Mouse (Mus musculus) retina, embryonic 14.5 days (tissue): ENCODE data around the gene Zfp12.
A peak's percentile ranks its signal among the peaks of the same experiment; 100 is the strongest.

Experiments used
- DNase-seq: peaks from one replicate; pipeline ENCODE4 v3.0.0-alpha.2; 2015; ENCODE audit warnings: low spot score

Zfp12 gene

GRCm38 (mm10) chr5:143266794-143267193, 31.8 kb downstream of the Zfp12 start:
- no peak for DNase-seq

GRCm38 (mm10) chr5:143268985-143269362, 34.0 kb downstream of the Zfp12 start:
- DNase-seq = no peak

GRCm38 (mm10) chr5:143269363-143270150, 34.6 kb downstream of the Zfp12 start, which contains the start of gene Zfp316:
Gene Zfp316 (minus strand): TSS chr5:143270022.
- peak; percentile 79 for DNase-seq

- DNase-seq = no peak
Measured at GRCm38 (mm10) chr5:143270151-143270519, 35.2 kb downstream of the Zfp12 start.

- DNase-seq = no peak
Measured at GRCm38 (mm10) chr5:143271642-143272041, 36.7 kb downstream of the Zfp12 start.

GRCm38 (mm10) chr5:143272108-143272507, 37.1 kb downstream of the Zfp12 start:
- DNase-seq = no peak

GRCm38 (mm10) chr5:143272540-143273330, 37.8 kb downstream of the Zfp12 start:
- DNase-seq = no peak

- no peak for DNase-seq
Measured at GRCm38 (mm10) chr5:143275761-143276160, 40.8 kb downstream of the Zfp12 start.

- no peak for DNase-seq
Measured at GRCm38 (mm10) chr5:143279247-143279646, 44.3 kb downstream of the Zfp12 start.

GRCm38 (mm10) chr5:143284762-143285161, 49.8 kb downstream of the Zfp12 start:
- DNase-seq = no peak

- peak; percentile 27 for DNase-seq
Measured at GRCm38 (mm10) chr5:143287774-143288328, 52.9 kb downstream of the Zfp12 start.

- DNase-seq = no peak
Measured at GRCm38 (mm10) chr5:143288378-143288911, 53.5 kb downstream of the Zfp12 start.

GRCm38 (mm10) chr5:143289299-143289698, 54.3 kb downstream of the Zfp12 start:
- DNase-seq = no peak

GRCm38 (mm10) chr5:143292879-143293278, 57.9 kb downstream of the Zfp12 start:
- DNase-seq = no peak

- no peak for DNase-seq
Measured at GRCm38 (mm10) chr5:143293404-143293803, 58.4 kb downstream of the Zfp12 start, which contains the start of gene Zfp853. Gene Zfp853 (minus strand): TSS chr5:143293623.

- peak; percentile 25 for DNase-seq
Measured at GRCm38 (mm10) chr5:143294862-143295261, 59.9 kb downstream of the Zfp12 start.

GRCm38 (mm10) chr5:143295330-143295729, 60.4 kb downstream of the Zfp12 start:
- DNase-seq = no peak

GRCm38 (mm10) chr5:143297986-143298385, 63.0 kb downstream of the Zfp12 start:
- no peak for DNase-seq

GRCm38 (mm10) chr5:143298391-143298790, 63.4 kb downstream of the Zfp12 start:
- no peak for DNase-seq
